Mouse (Mus musculus): Measurements from ENCODE around the gene Myo18a.

Myo18a gene

GRCm38 (mm10) chr11:77900187-77900586 is 137.1 kb downstream of the Myo18a start:
- no peak for DNase-seq (ENCODE audit: low spot score in 2 of 2)

DNA sequence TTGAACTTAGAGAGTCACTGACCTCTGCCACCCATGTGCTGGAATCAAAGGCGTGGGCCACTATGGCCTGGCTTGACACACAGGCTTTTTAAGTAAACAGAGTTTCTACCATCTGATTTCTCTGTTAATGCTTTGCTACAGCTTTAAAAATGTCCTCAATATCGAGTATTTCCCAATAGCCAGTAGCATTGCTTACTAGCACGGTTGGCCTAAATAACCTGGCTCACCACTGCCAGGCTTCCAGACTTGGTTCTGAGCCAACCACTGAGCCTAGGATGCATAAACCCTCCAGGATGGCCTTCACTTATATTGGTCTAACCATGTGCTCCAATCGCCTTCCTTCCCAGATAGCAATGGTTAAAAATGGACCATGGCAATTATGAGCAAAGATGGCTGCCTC is 137.7 kb downstream of the Myo18a start:
- DNase-seq (ENCODE audit: low spot score in 2 of 2): no peak

- no peak for DNase-seq (ENCODE audit: low spot score in 2 of 2)
Measured at GRCm38 (mm10) chr11:77901366-77901765, 138.3 kb downstream of the Myo18a start.

DNA sequence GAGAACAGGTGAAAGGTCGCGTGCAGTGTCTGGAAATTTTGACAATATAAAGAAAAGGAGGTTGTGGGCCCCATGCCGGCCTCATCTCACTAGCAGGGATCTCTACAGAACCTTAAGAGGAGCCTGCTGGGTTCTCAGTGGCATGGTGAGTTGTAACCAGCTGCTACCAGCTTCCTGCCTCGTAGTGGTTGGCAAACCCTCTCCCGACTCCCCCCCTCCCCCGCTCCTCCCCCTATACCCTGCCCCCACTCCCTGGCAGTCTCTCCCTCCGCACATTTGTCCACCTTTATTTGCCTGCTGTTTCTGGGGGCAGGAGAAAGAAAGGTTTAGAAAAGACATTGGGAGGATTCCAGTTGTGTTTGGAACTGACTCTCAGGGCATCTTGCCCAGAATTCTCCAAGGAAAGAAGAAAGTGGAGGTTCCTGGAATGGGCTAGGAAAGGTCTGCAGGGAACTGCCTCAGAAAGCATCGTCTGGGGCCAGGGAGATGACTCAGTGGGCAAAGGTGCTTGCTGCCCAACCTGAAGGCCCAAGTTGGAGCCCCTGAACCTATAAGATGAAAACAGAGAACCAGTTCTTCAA is 138.8 kb downstream of the Myo18a start:
- DNase-seq (ENCODE audit: low spot score in 2 of 2): no peak

- DNase-seq (ENCODE audit: low spot score in 2 of 2): no peak
Measured at GRCm38 (mm10) chr11:77903761-77904160, 140.7 kb downstream of the Myo18a start.

- DNase-seq (ENCODE audit: low spot score in 2 of 2): no peak
Measured at GRCm38 (mm10) chr11:77904707-77905106, 141.7 kb downstream of the Myo18a start.

DNA sequence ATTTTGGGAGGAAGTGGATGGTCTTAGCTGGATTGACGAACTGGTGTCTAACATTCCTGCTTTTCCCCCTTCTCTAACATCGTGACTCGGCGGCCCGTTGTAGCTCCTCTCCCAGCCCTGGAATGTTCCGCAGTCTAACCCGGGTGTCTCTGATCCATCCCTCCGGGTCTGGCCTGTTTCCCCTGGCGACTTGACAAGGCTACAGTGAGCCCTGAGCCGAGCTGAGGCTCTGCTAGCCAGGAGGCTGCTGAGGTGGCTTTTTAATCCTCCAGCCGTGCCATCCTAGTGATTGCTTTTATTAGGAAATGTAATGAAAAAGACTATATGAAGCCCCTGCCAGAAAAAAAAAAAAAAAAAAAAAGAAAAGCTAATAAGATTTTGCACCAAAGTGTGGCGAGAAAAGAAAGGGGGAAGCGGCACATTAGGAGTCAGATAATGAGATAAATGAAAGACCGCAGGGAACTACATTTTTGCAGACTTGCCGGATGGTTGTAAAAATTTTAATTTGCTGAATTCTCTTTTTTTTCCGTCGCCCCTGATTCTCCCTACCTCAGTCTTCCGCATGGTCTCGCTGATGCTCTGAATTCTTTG is 143.1 kb downstream of the Myo18a start:
- no peak for DNase-seq (ENCODE audit: low spot score in 2 of 2)

GRCm38 (mm10) chr11:77906747-77907174 is 143.7 kb downstream of the Myo18a start:
- no peak for DNase-seq (ENCODE audit: low spot score in 2 of 2)

DNA sequence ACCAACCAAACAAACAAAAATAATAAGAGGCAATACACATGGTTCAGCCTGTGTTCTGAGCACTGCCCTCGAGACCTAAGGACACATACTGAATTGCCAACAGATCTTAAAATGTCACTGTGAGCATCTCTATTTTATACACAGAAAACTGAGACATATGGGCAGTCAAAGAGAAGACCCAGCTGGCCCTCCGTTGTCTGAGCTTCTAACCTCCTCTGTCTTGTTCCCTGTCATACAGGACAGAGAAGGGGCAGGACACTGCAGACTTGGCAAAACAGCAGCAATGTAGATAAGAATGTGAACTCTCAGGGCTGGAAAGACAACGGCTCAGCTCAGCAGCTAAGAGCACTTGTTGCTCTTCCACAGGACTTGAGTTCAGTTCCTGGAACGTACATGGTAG is 145.4 kb downstream of the Myo18a start:
- no peak for DNase-seq (ENCODE audit: low spot score in 2 of 2)

DNA sequence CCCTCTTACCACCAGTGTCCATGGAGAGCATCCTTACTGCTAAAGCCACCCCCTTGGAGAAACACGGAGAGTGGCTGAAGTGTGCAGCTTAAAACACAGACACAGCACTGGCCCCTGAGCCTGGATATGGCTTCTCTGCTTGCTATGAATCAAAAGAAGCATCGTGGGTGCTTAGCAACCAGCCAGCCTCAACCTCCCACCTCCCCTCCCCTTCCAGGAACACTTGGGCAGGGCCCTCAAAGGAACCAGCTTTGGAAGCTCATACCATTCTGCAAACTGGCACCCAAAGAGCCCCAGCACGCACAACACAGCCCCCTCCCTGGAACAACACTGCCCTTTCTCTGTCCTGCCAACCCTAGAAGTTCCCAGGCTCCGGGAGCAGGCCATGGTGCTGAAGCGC is 146.3 kb downstream of the Myo18a start:
- DNase-seq (ENCODE audit: low spot score in 2 of 2): no peak

- no peak for DNase-seq (ENCODE audit: low spot score in 2 of 2)
Measured at GRCm38 (mm10) chr11:77909776-77910175, 146.7 kb downstream of the Myo18a start.

DNA sequence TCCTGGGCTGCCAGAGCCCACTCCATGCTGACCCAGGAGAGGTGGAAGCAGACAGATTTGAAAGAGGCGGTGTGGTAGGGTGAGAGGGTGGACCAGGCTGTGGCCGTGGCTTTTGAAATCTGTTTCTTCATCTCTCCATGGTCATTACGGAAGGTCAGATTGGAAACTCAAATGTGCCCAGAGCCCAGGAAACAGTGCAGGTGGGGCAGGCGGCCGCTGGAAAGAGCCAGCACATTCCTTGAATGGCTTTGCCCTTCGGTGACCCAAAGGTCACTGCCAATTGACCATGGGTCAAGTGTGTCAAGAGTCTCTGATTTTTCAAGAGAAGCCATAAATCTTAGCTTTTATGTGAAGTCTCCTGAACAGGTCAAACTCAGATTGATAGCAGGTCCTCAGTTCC is 150.5 kb downstream of the Myo18a start:
- no peak for DNase-seq (ENCODE audit: low spot score in 2 of 2)

DNA sequence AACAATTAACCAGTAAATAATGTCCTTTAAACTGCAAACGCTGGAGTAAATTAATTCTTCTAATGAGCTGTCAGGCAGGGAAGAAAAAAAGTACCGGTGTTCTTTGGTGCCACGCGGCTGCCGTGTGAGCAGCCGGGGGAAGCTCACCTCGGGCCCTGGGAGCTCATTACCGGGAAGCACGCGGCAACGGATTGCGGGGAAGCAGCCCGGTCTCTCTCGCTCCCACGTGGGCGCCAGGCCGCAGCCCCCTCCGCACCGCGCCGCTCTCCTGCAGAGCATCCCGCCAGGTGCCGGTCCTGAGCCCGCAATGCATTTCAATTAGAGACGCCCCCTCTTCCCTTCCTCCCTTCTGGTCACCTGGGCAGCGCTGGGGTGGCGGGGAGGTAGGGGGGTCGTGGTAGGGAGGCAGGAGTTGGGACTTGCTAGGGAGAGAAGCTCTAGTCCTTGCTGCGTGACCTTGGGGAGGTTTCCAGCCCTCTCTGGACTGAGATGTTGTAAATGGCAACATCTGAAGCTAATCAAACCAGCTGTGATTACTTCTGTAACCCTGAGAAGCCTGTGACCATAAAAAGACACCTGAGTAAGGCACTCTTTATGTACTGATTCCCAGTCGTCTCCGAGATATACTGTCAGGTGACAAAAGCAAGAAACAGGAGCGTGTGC is 151.7 kb downstream of the Myo18a start:
- DNase-seq (ENCODE audit: low spot score in 2 of 2): no peak
